Mouse (Mus musculus) forebrain, embryonic 14.5 days (tissue): ENCODE data around the gene Gm4858. TPM values are rescaled to one million over a fixed set of nuclear protein-coding genes. Genes with fewer than 3 reads are reported as not detected.
A peak's percentile ranks its signal among the peaks of the same experiment; 100 is the strongest.
"Not testable (repeated sequence)": the region's sequence is repeated elsewhere in the genome, so short reads cannot be mapped to it uniquely, and the experiment has no call there.

Experiments
- ATAC-seq: fragments of 200-750 bp; cut with Nextera tagmentation; 2 replicates; pipeline ENCODE4 v1.8.0; 2017; ENCODE audit warnings: mild to moderate bottlenecking, moderate library complexity
- DNase-seq: peaks from one replicate; pipeline ENCODE4 v3.0.0-alpha.2; 2015; ENCODE audit warnings: low spot score
- H3K27ac ChIP-seq: fragments of 300-500 bp; sonication (generic); 2 replicates; pipeline ENCODE4 v1.5.1; 2014; ENCODE audit warnings: low read depth, mild to moderate bottlenecking, control low read depth, low read length, moderate library complexity
- H3K27me3 ChIP-seq: fragments of 300-500 bp; sonication (generic); replicated peaks from 2 replicates; pipeline ENCODE4 v1.6.1; 2014; ENCODE audit warnings: low read length, control low read depth, mixed read lengths; ENCODE audit not compliant: control insufficient read depth, insufficient read depth
- H3K36me3 ChIP-seq: fragments of 300-500 bp; sonication (generic); 2 replicates; pipeline ENCODE4 v1.6.1; 2014; ENCODE audit warnings: low read length, control low read depth; ENCODE audit not compliant: control insufficient read depth, insufficient read depth
- H3K4me1 ChIP-seq: fragments of 300-500 bp; sonication (generic); 2 replicates; pipeline ENCODE4 v1.6.1; 2014; ENCODE audit warnings: antibody characterized with exemption, low read length, control low read depth; ENCODE audit not compliant: control insufficient read depth, insufficient read depth
- H3K4me2 ChIP-seq: fragments of 300-500 bp; sonication (generic); 2 replicates; pipeline ENCODE4 v1.6.1; 2014; ENCODE audit warnings: mild to moderate bottlenecking, control low read depth, low read length
- H3K4me3 ChIP-seq: fragments of 300-500 bp; sonication (generic); 2 replicates; pipeline ENCODE4 v1.5.1; 2014; ENCODE audit warnings: low read depth, low read length, control low read depth
- H3K9ac ChIP-seq: fragments of 300-500 bp; sonication (generic); 2 replicates; pipeline ENCODE4 v1.6.1; 2014; ENCODE audit warnings: mild to moderate bottlenecking, low read length, control low read depth, moderate library complexity
- H3K9me3 ChIP-seq: fragments of 300-500 bp; sonication (generic); replicated peaks from 2 replicates; pipeline ENCODE4 v1.6.1; 2016; ENCODE audit warnings: low read length, control low read depth, mixed read lengths; ENCODE audit not compliant: control insufficient read depth
- WGBS: fragments of 180-500 bp; shearing (Covaris S2); extraction: QIAGEN DNeasy Blood & Tissue Kit; methylation state at CpG from one replicate; pipeline ENCODE4 v1.1.7; 2014; 5-methylcytosine and 5-hydroxymethylcytosine counted together
- polyA plus RNA-seq: library from polyadenylated mRNA; unstranded; fragments of >200 nt; fragmentation: Nextera tagmentation; extraction: Ambion mirVana; gene quantifications from 2 replicates; pipeline ENCODE4 v1.2.1, GENCODE M21; 2014

Gm4858 gene
- polyA plus RNA-seq = not detected in 2 replicates

GRCm38 (mm10) chr3:93068523-93068922, at the start of gene Gm4858:
Gm4858 (plus strand) TSS chr3:93068823.
- ATAC-seq, H3K4me2 ChIP-seq, H3K27me3 ChIP-seq, H3K4me3 ChIP-seq, H3K9ac ChIP-seq, H3K27ac ChIP-seq, H3K9me3 ChIP-seq, H3K4me1 ChIP-seq, DNase-seq, H3K36me3 ChIP-seq: not testable (repeated sequence)

- Histone ChIP-seq H3K36me3 (no peaks in the 10 kb centered on the region), H3K27me3 (no peaks in the 10 kb centered on the region), H3K4me1 (no peaks in the 10 kb centered on the region), H3K4me3 (no peak within 1 kb of the TSS), H3K9me3 (no peaks in the 10 kb centered on the region), H3K27ac (no peak within 1 kb of the TSS), H3K9ac (no peak within 1 kb of the TSS), H3K4me2 (no peak within 1 kb of the TSS)
- WGBS = 91% methylated on average over 2 of the region's 2 CpGs
- ATAC-seq (no peak), DNase-seq (no peak)
These were observed 49.7 kb upstream of the Gm4858 start, which contains the start of gene Lce1m for GRCm38 (mm10) chr3:93018960-93019359. Lce1m (minus strand) TSS chr3:93019060.

DNA sequence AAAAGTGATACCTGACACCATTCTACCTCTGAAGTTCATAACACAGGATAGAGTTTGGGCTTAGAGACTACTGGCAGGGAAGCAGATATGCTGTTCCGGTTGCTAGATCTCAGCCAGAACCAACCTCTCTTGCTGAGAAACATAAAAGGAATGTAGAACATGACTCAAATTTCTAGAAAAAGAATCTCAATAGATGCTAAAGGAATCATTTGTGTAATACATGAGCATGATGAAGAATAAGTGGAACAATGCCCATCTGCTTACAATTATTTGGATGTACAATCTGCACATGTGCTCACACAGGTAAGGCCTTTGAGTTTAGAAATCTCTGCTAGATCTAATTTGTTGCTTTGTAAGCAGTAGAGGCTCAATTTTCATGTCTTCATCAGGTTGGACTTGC, 47.5 kb upstream of the Gm4858 start:
- no peak overlapping the region for H3K27ac ChIP-seq
- H3K27me3 ChIP-seq = no peaks in the 10 kb centered on the region
- no peaks in the 10 kb centered on the region for H3K36me3 ChIP-seq
- DNase-seq (no peak), ATAC-seq (no peak)
- no peaks in the 10 kb centered on the region for H3K9me3 ChIP-seq
- H3K4me1 ChIP-seq = no peaks in the 10 kb centered on the region
- no peak overlapping the region for H3K9ac ChIP-seq
- WGBS = 86% methylated on average over 1 of the region's 1 CpGs
- H3K4me2 ChIP-seq = no peak overlapping the region
- H3K4me3 ChIP-seq = no peak overlapping the region

DNA sequence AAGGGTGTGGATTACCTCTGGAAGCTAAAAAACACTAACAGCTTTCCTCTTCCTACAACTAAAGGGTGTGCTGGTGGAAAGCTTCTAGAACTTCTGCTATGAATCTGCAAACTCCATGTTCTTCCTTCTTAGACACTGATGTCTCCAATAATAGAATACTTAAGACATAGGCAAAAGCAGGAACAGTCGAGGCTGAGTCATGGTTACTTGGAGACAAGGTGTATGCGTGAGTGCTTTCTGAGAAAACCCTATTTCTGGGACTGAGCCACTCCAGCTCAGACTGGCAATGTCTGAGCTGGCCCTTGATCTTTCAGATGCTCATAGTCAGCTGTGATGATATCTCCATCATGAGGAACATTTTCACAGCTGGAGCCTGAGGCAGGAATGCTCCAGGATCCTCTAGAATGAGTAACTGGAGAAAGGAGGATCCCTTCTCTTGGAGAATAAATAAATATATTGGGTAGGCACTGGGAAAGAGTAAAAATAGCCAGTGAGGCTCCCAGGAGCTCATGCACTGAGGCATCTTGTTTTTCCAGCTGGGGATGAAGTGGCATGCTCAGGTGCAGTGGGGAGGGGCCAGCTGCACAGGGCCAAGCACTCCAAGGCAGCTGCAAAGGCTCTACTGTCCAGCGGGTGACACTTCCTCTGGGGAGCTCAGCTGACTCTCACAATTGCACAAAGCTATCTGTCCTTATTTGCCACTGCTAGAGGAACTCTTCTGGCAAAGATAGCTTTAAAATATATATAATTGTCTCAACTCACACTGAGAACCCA, 45.0 kb upstream of the Gm4858 start:
- Histone ChIP-seq H3K36me3 (no peaks in the 10 kb centered on the region), H3K4me2 (no peak overlapping the region), H3K9me3 (no peaks in the 10 kb centered on the region), H3K9ac (no peak overlapping the region), H3K27me3 (no peaks in the 10 kb centered on the region), H3K27ac (no peak overlapping the region), H3K4me1 (no peaks in the 10 kb centered on the region), H3K4me3 (no peak overlapping the region)
- DNase-seq (no peak), ATAC-seq (no peak)
- 84% methylated on average over 3 of the region's 3 CpGs for WGBS

- ATAC-seq (no peak), DNase-seq (no peak)
- H3K27ac ChIP-seq = no peak overlapping the region
- no peaks in the 10 kb centered on the region for H3K36me3 ChIP-seq
- H3K9me3 ChIP-seq = no peaks in the 10 kb centered on the region
- H3K4me2 ChIP-seq = no peak overlapping the region
- no peak overlapping the region for H3K9ac ChIP-seq
- no peaks in the 10 kb centered on the region for H3K4me1 ChIP-seq
- H3K27me3 ChIP-seq = no peaks in the 10 kb centered on the region
- 89% methylated on average over 2 of the region's 2 CpGs for WGBS
- H3K4me3 ChIP-seq = no peak overlapping the region
These were observed 43.1 kb upstream of the Gm4858 start for GRCm38 (mm10) chr3:93025486-93025885.

DNA sequence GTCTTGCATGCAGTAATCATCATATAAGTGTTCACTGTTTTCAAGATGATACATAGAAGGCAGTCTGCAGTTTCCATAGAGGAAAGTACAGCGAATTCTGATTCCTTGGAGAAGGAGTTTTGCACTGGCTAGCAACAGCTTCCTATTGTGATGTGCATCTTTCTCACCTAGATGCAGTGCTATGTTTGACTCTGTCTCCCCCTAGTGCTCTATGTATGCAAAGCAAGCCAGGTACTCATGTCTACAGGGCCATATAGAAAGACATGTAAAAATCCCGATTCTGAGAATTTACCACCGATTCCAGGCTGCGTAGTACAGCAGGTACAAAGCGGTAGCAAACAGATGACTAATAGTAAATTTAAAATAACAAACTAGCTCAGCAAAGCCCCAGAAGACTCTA, 37.2 kb upstream of the Gm4858 start:
- no peaks in the 10 kb centered on the region for H3K27me3 ChIP-seq
- H3K9ac ChIP-seq = no peak overlapping the region
- DNase-seq = peak; percentile 87
- no peak overlapping the region for H3K4me2 ChIP-seq
- H3K36me3 ChIP-seq = no peaks in the 10 kb centered on the region
- WGBS = 58% methylated on average over 5 of the region's 5 CpGs
- no peak overlapping the region for H3K4me3 ChIP-seq
- no peaks in the 10 kb centered on the region for H3K9me3 ChIP-seq
- no peak overlapping the region for H3K27ac ChIP-seq
- H3K4me1 ChIP-seq = no peaks in the 10 kb centered on the region
- peak; percentile 91 for ATAC-seq

DNA sequence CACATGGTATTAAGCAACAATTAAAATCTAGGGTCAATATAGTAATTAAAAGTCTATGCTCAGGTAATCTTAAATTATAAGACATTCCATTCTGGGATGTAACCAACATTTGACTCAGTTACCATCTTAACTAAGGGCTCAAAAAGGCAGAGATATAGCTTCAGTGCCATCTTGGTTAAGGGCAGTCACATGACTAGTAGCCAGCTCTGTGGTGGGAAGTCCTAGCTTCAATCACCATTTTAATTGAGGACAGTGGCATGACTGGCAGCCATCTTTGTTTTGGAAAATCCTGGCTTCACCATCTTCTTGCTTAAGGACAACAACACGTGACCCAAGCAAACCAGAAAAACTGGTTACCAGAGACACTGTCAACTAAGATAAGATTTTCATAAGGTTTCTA, 18.4 kb upstream of the Gm4858 start:
- Histone ChIP-seq H3K27ac (no peak overlapping the region), H3K4me2 (no peak overlapping the region), H3K4me3 (no peak overlapping the region), H3K9ac (no peak overlapping the region), H3K36me3 (no peaks in the 10 kb centered on the region), H3K27me3 (no peaks in the 10 kb centered on the region), H3K9me3 (no peaks in the 10 kb centered on the region), H3K4me1 (no peaks in the 10 kb centered on the region)
- DNase-seq (no peak), ATAC-seq (no peak)
- WGBS = 97% methylated on average over 1 of the region's 1 CpGs

DNA sequence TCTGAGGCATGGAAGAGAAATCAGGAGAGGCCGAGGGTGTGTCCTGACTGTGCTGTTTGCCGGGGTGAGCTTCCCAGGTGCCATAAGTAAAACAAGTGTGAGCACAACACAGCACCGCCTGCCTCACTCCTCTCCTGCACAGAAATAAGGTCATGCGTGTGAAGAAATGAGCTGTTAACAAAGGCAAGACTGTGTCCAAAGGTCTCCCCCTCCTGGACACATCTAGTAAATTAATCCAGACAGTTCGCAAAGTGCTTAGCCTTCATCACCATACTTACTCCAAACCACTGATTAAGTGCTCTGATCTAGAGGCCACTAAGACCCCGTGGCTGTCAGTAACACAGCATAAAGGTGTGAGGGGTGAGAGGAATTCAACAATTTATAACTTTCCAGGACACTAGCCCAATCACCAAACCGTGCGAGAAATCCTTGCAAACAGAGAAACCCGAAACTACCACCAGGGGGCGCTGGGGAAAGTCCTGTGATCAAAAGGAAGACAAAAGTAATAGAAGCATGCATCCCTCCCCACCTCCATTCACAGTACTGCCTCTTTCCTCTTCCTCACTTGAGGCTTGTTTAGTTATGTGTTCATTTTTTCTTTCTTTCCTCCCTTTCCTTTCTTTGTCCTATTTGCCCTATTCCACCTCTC, 15.7 kb upstream of the Gm4858 start:
- Histone ChIP-seq H3K9ac (no peak overlapping the region), H3K4me1 (no peaks in the 10 kb centered on the region), H3K4me2 (no peak overlapping the region), H3K36me3 (no peaks in the 10 kb centered on the region), H3K27ac (no peak overlapping the region), H3K4me3 (no peak overlapping the region), H3K27me3 (no peaks in the 10 kb centered on the region), H3K9me3 (no peaks in the 10 kb centered on the region)
- ATAC-seq (no peak), DNase-seq (no peak)
- 54% methylated on average over 10 of the region's 10 CpGs for WGBS

DNA sequence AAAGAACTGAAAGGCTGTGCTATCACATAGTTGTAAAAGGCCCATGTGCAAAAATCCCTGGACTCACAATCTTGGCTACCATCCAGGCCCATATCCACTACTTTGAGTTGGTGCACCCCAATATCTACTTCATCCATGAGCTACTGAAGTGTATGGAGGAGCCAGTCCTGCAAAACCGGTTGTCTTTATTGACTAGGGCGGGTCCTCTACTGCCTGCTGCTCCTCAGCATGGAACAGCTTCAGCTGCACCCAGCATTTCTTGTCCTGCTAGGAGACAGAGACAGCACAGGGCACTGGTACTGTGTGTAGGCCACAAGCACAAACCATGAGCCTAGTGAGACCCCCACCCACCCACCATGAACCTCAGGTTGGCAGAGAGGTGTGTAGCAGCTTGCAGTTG, 18.0 kb downstream of the Gm4858 start:
- Histone ChIP-seq H3K27ac (no peak overlapping the region), H3K4me3 (no peak overlapping the region), H3K4me2 (no peak overlapping the region), H3K27me3 (no peaks in the 10 kb centered on the region), H3K4me1 (no peaks in the 10 kb centered on the region), H3K36me3 (no peaks in the 10 kb centered on the region), H3K9me3 (no peaks in the 10 kb centered on the region), H3K9ac (no peak overlapping the region)
- ATAC-seq (no peak), DNase-seq (no peak)
- 80% methylated on average over 2 of the region's 2 CpGs for WGBS
